Mouse (Mus musculus) kidney, postnatal 4 days (tissue): Measurements from ENCODE around the gene Prmt9.

Source experiments
- DNase-seq, 2 experiments: peaks; one replicate each; pipeline ENCODE4 v3.0.0; 2021; ENCODE audit warnings: mixed read lengths in 2 of 2

Gene Prmt9

DNA sequence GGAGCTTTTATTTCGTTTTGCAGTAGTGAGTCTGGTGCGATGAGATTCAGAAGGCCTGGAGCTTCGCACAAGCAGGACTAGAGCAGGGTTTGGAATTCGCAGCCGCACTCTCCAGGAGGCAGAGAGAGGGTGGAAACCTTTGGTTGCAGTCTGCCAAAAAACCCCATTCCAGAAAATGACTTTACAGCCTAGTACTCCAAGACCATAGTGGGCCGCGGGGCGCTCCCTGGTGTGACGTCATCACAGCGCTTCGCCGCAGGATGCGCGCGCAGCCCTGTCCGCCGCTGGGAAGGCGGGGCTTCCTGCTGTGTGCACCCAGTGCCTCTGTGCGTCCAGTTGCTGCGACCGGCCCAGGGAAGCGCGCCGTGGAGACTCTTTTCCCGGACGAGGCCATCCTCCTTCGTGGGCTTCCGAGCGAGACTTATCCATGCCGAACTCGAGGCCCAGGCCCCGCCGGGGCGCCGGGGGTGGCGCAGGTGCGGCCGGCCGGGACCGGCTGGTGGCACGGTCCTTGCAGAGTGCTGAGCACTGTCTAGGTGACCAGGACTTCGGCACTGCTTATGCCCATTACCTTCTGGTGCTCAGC, at the start of gene Prmt9:
Gene Prmt9, plus strand, starts transcription at position 277 of the 586 bp plus-strand sequence.
- peak; percentile 97 for DNase-seq

DNA sequence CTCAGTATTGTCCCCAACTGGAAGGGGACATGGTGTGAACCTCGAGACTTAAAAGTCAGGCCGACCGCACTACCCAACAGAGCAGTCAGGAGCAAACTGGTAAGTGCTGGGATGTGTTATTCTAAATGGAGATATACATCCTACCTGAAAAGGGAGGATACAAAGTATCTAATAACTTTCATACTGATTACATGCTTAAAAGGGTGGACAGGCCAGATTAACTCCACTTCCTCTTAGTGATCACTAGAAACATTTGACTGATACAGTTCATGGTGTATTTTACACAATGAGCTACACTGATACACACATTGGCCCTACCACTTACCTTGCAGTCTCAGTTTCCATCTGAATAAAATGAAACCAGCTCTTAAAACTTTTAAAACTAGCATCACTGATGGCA, 48.9 kb upstream of the Prmt9 start:
- no peak for DNase-seq

DNA sequence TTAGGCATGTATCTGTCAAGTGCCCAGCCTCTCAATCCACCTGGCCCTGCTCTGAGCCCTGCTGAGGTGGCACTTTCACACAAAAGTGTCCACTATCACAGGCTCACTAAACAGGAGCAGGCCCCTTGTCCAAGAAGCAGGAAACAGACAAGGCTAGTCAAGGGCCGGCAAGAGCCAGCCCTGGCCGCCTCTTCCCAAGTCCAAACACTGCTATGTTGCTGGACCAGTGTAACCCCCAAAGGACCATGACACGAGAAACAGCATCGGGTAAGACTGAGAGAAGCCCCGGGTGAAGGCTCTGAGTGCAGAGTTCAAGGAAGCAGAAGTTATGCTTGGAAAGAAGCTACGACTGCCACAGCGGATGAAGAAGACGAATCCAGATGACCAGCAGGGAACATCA, 48.1 kb upstream of the Prmt9 start:
- no peak for DNase-seq

DNA sequence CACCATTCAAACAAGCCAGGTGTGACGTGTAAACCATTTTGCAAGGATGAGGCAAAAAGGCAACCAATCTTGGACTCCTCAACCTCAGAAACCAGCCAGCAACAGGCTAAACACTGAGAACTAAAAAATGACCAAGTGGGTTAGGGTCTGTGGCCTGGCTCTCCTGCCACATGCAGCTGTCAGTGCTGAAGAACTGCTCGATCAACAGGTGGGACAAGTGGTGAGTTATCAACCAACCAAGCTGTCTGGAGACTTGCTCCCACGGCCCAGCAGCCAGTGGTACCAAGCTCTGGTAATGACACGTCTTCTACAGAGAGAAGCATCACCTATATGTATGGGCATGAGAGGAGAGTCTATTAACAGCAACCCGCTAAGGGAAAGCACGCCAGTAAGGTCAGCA, 46.6 kb upstream of the Prmt9 start:
- DNase-seq, result no peak

- peak in 1 of 2 experiments; percentile 4 for DNase-seq
Observed at GRCm38 (mm10) chr8:77506539-77506938, 42.7 kb upstream of the Prmt9 start.

DNA sequence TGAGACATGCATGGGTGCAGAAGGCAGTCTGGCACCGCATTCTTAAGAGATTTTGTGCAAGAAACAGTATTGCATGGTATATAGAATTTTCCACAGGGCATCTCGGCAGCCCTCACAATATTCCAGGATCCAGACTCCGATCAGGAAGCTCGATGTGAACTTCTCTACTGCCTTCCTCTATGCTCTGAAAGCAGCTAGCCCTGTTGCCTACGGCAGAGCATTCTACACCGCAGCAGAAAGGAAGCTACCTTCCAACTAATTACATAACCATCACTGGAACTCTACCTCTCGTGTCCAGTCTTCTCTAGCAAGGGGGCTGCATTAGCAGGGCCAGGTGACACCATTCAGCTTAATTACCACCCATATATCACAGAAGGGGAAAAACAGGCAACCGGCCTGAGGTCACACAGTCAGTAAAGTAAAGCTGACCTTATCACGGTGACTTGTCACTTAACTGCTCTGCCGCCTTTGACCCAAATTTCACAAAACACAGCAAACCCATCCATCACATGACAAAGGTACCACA, 41.6 kb upstream of the Prmt9 start:
- DNase-seq, result peak in 1 of 2 experiments; percentile 9

- no peak for DNase-seq
Observed at GRCm38 (mm10) chr8:77509044-77509443, 40.2 kb upstream of the Prmt9 start.

GRCm38 (mm10) chr8:77510426-77510825, 38.8 kb upstream of the Prmt9 start:
- DNase-seq, result peak in 1 of 2 experiments; percentile 23

DNA sequence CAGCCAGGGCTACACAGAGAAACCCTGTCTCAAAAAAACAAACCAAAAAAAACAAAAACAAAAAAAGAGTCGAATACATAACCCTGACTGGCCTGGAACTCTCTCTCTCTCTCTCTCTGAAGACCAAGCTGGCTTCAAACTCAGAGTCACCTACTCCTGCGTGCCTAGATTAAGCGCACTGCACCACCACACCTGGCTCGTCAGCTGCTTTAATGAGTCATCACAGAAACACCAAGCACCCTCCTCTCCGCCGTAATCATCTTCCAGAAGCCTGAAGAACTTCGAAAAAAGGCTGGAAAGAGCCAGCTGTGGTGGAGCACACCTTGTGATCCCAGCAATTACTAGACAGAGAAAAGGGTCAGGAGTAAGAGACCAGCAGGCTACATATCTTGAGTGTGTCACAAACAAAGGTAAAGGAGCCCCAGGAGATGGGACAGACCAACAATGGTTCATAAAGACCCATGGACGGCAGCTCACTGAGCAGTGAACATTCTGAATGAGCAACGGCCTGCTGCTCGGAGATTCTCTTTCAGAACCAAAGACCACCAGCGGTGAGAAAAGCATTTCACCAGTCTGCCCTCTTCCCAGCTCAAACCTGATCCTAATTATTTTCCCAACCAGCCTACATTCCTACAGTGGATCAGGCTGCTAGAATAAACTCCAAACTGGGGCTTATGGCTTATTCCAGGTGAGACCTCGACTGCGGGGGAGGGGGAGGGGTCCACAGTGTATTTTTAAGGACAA, 37.3 kb upstream of the Prmt9 start:
- DNase-seq, result peak in 1 of 2 experiments; percentile 9

GRCm38 (mm10) chr8:77515201-77515600, 34.0 kb upstream of the Prmt9 start:
- DNase-seq, result no peak

- DNase-seq, result no peak
Observed at GRCm38 (mm10) chr8:77515786-77516185, 33.4 kb upstream of the Prmt9 start.

- peak; percentile 35 to 60 for DNase-seq
Observed at GRCm38 (mm10) chr8:77516845-77517244, 32.4 kb upstream of the Prmt9 start.

GRCm38 (mm10) chr8:77517301-77518200, 31.6 kb upstream of the Prmt9 start, which contains the start of gene Arhgap10:
Gene Arhgap10 (minus strand): TSS chr8:77517953.
- peak; percentile 89 to 94 for DNase-seq

- DNase-seq, result no peak
Observed at GRCm38 (mm10) chr8:77518201-77519115, 30.7 kb upstream of the Prmt9 start.

- DNase-seq, result no peak
Observed at GRCm38 (mm10) chr8:77520601-77521000, 28.6 kb upstream of the Prmt9 start.

DNA sequence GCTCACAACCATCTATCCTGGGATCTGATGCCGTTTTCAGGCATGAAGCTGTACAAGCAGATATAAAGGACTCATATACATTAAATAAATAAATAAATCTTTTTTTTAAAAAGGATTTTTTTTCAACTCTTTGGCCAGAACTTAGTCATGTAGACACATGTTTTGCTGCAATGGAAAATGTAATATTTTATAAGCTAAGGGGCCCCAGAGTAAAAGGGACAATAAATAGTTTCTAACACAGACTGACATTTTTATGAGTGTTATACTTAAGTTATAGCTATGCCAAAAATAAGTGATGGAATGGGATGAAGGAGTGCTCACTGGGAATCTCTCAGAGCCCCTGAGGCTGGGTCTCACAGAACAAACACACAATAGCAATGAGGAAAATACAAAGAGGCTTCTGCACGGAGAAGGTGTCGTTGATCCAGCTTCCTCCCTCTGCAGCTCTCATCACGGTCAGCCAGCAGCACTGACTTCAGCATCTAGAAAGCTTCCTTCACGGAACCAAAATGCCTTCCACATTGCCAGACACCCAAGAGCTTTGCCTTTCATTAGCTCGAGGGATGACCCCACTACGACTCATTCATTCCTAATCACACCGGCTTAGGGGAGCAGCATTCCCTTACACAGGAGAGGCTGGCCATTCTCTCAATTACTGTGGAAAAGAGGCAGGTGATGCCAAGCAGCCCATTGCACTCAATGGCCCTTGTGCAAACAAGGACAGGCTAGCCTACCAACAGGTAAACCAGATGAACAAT, 28.0 kb upstream of the Prmt9 start:
- no peak for DNase-seq

- DNase-seq, result peak in 1 of 2 experiments; percentile 51
Observed at GRCm38 (mm10) chr8:77522984-77523383, 26.2 kb upstream of the Prmt9 start.

DNA sequence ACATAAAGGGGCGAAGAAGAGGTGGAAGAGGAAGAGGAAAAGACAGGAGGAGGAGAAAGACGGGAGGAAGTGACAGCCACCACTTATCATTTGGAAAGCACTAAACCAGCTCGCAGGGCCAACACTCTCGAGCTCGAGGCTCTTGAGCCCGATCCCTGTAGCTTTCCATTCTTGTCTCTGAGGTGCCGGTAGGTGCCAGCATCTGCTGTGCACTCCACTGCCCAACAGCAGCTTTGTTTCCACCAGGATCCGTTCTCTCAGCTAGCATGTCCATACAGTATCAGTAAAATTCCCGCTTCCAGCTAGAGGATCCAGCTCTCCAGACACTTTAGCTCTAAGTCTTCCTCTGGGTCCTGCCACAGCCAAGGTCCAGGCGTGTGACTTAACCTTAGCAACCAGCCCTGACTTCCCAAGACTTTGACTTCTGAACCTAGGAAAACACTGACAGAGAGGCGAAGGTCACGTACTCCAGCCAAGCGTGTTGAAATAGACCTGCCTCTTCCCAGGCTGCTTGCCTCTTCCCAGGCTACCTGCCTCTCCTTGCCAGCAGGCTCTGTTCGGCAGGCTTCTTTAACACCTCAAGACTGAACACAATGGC, 25.1 kb upstream of the Prmt9 start:
- peak; percentile 44 to 67 for DNase-seq

DNA sequence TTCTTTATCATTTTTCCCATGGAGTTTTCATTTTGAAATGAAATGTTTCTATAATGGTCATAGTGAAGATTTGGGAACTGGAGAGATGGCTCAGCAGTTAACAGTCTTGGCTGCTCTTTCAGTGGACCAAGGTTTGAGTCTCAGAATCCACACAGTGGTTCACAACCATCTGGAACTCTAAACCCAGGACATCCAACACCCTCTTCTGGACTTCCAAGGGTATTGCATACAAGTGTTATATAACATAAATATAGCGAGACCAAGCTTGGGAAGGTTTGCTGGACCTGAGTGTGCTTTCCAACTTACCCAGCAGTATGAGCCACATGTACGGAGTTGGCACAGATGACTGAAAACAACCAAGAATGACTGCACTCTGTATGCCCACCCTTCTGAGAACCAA, 24.3 kb upstream of the Prmt9 start:
- no peak for DNase-seq

DNA sequence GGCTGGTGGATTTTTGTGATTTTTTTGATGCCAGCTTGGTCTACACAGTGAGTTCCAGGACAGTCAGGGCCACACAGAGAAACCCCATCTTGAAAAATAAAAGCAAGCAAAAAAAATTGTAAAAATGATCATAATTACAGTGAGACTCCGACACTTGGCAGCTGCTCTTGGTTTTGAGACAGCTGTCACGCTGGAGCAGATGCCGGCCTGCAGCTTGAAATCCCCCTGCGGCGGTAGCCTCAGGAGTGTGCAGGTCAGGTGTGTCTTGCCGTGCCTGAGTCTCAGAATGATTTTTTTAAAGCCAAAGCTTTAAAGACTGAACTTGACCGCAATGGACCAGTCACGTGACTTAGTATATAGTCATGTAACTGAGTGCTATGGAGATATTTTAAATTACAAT, 23.1 kb upstream of the Prmt9 start:
- no peak for DNase-seq
